Mouse (Mus musculus): Measurements from ENCODE around the gene Gm29797. TPM values are rescaled to one million over a fixed set of nuclear protein-coding genes. Genes with fewer than 3 reads are reported as not detected.

Gm29797 gene
- polyA plus RNA-seq (2015; fragmentation: Nextera tagmentation; extraction: Ambion mirVana), result not detected in 2 replicates

- H3K27ac ChIP-seq (ENCODE audit: low read length), result no peak within 1 kb of the TSS
- H3K27me3 ChIP-seq (replicated peaks; ENCODE audit: insufficient read depth, low read length), result no peaks in the 10 kb centered on the region
- H3K9me3 ChIP-seq (ENCODE audit: low read length), result no peaks in the 10 kb centered on the region
- no peaks in the 10 kb centered on the region; the same call in 1 of the 2 replicates for H3K4me1 ChIP-seq (ENCODE audit: insufficient read depth, low read depth, low read length)
- 61% methylated on average over 3 of the region's 3 CpGs for WGBS
- H3K4me2 ChIP-seq (replicated peaks; ENCODE audit: low read depth, low read length), result no peak within 1 kb of the TSS
- H3K9ac ChIP-seq (replicated peaks; ENCODE audit: low read depth), result no peak within 1 kb of the TSS
- H3K4me3 ChIP-seq (ENCODE audit: low read depth, low read length), result no peak within 1 kb of the TSS
- ATAC-seq (no peak), DNase-seq (ENCODE audit: low spot score) (no peak)
- TF ChIP-seq EP300 (IDR thresholded peaks at IDR 0.05) (no peak), CTCF (IDR thresholded peaks at IDR 0.05) (no peak)
- H3K36me3 ChIP-seq (ENCODE audit: insufficient read depth, low read length), result peaks cover 29% of the 10 kb centered on the region; the same call in 1 of the 2 replicates
Observed at GRCm38 (mm10) chr2:181656734-181657133, at the start of gene Gm29797. Gene Gm29797 (plus strand): TSS chr2:181657034.

GRCm38 (mm10) chr2:181618761-181619495 is 37.9 kb upstream of the Gm29797 start:
- TF ChIP-seq CTCF (IDR thresholded peaks at IDR 0.05) (no peak), EP300 (IDR thresholded peaks at IDR 0.05) (no peak)

GRCm38 (mm10) chr2:181623401-181623800 is 33.4 kb upstream of the Gm29797 start:
- H3K4me1 ChIP-seq (ENCODE audit: insufficient read depth, low read depth, low read length), result no peaks in the 10 kb centered on the region
- ATAC-seq (no peak), DNase-seq (ENCODE audit: low spot score) (peak; percentile 15)

More at GRCm38 (mm10) chr2:181618761-181619495, 37.9 kb upstream of the Gm29797 start:
- no peaks in the 10 kb centered on the region for H3K9me3 ChIP-seq (ENCODE audit: low read length)
- H3K36me3 ChIP-seq (ENCODE audit: insufficient read depth, low read length), result peaks cover 3% of the 10 kb centered on the region; the same call in 1 of the 2 replicates
- 88% methylated on average over 5 of the region's 5 CpGs for WGBS
- H3K27me3 ChIP-seq (replicated peaks; ENCODE audit: insufficient read depth, low read length), result no peaks in the 10 kb centered on the region
- ATAC-seq (no peak), DNase-seq (ENCODE audit: low spot score) (no peak)
- H3K4me2 ChIP-seq (replicated peaks; ENCODE audit: low read depth, low read length), result no peak overlapping the region
- H3K27ac ChIP-seq (ENCODE audit: low read length), result no peak overlapping the region
- H3K9ac ChIP-seq (replicated peaks; ENCODE audit: low read depth), result no peak overlapping the region
- H3K4me3 ChIP-seq (ENCODE audit: low read depth, low read length), result no peak overlapping the region
- H3K4me1 ChIP-seq (ENCODE audit: insufficient read depth, low read depth, low read length), result no peaks in the 10 kb centered on the region

GRCm38 (mm10) chr2:181628471-181628870 is 28.4 kb upstream of the Gm29797 start:
- Histone ChIP-seq H3K27ac (ENCODE audit: low read length) (no peak overlapping the region), H3K4me2 (replicated peaks; ENCODE audit: low read depth, low read length) (no peak overlapping the region), H3K4me3 (ENCODE audit: low read depth, low read length) (no peak overlapping the region), H3K27me3 (replicated peaks; ENCODE audit: insufficient read depth, low read length) (no peaks in the 10 kb centered on the region), H3K9me3 (ENCODE audit: low read length) (no peaks in the 10 kb centered on the region), H3K36me3 (ENCODE audit: insufficient read depth, low read length) (peaks cover 8% of the 10 kb centered on the region), H3K4me1 (ENCODE audit: insufficient read depth, low read depth, low read length) (no peaks in the 10 kb centered on the region), H3K9ac (replicated peaks; ENCODE audit: low read depth) (no peak overlapping the region)
- TF ChIP-seq EP300 (IDR thresholded peaks at IDR 0.05), result no peak
- no peak for TF ChIP-seq CTCF (IDR thresholded peaks at IDR 0.05)
- no peak for ATAC-seq
- DNase-seq (ENCODE audit: low spot score), result no peak

More at GRCm38 (mm10) chr2:181623401-181623800, 33.4 kb upstream of the Gm29797 start:
- H3K27me3 ChIP-seq (replicated peaks; ENCODE audit: insufficient read depth, low read length), result no peaks in the 10 kb centered on the region
- H3K9me3 ChIP-seq (ENCODE audit: low read length), result no peaks in the 10 kb centered on the region
- H3K27ac ChIP-seq (ENCODE audit: low read length), result no peak overlapping the region
- no peak for TF ChIP-seq EP300 (IDR thresholded peaks at IDR 0.05)
- peak; percentile 62 for TF ChIP-seq CTCF (IDR thresholded peaks at IDR 0.05)
- no peak overlapping the region for H3K9ac ChIP-seq (replicated peaks; ENCODE audit: low read depth)
- no peak overlapping the region for H3K4me2 ChIP-seq (replicated peaks; ENCODE audit: low read depth, low read length)
- no peak overlapping the region for H3K4me3 ChIP-seq (ENCODE audit: low read depth, low read length)
- H3K36me3 ChIP-seq (ENCODE audit: insufficient read depth, low read length), result no peaks in the 10 kb centered on the region; the same call in 1 of the 2 replicates

- 92% methylated on average over 6 of the region's 6 CpGs for WGBS
- TF ChIP-seq CTCF (IDR thresholded peaks at IDR 0.05), result no peak
- TF ChIP-seq EP300 (IDR thresholded peaks at IDR 0.05), result no peak
- ATAC-seq (no peak), DNase-seq (ENCODE audit: low spot score) (no peak)
- no peaks in the 10 kb centered on the region for H3K4me1 ChIP-seq (ENCODE audit: insufficient read depth, low read depth, low read length)
- no peaks in the 10 kb centered on the region for H3K9me3 ChIP-seq (ENCODE audit: low read length)
- H3K9ac ChIP-seq (replicated peaks; ENCODE audit: low read depth), result no peak overlapping the region
- H3K27me3 ChIP-seq (replicated peaks; ENCODE audit: insufficient read depth, low read length), result no peaks in the 10 kb centered on the region
- no peak overlapping the region for H3K4me3 ChIP-seq (ENCODE audit: low read depth, low read length)
- H3K36me3 ChIP-seq (ENCODE audit: insufficient read depth, low read length), result peaks cover 41% of the 10 kb centered on the region
- no peak overlapping the region for H3K4me2 ChIP-seq (replicated peaks; ENCODE audit: low read depth, low read length)
- H3K27ac ChIP-seq (ENCODE audit: low read length), result no peak overlapping the region
Observed at GRCm38 (mm10) chr2:181632624-181633023, 24.2 kb upstream of the Gm29797 start.

GRCm38 (mm10) chr2:181635865-181636264 is 21.0 kb upstream of the Gm29797 start:
- no peak overlapping the region for H3K4me2 ChIP-seq (replicated peaks; ENCODE audit: low read depth, low read length)
- ATAC-seq (no peak), DNase-seq (ENCODE audit: low spot score) (no peak)
- WGBS, result 88% methylated on average over 3 of the region's 3 CpGs
- H3K27me3 ChIP-seq (replicated peaks; ENCODE audit: insufficient read depth, low read length), result no peaks in the 10 kb centered on the region
- peaks cover 46% of the 10 kb centered on the region for H3K36me3 ChIP-seq (ENCODE audit: insufficient read depth, low read length)
- no peak overlapping the region for H3K4me3 ChIP-seq (ENCODE audit: low read depth, low read length)
- TF ChIP-seq CTCF (IDR thresholded peaks at IDR 0.05) (no peak), EP300 (IDR thresholded peaks at IDR 0.05) (no peak)
- H3K4me1 ChIP-seq (ENCODE audit: insufficient read depth, low read depth, low read length), result no peaks in the 10 kb centered on the region
- no peak overlapping the region for H3K27ac ChIP-seq (ENCODE audit: low read length)
- no peaks in the 10 kb centered on the region for H3K9me3 ChIP-seq (ENCODE audit: low read length)
- H3K9ac ChIP-seq (replicated peaks; ENCODE audit: low read depth), result no peak overlapping the region

Measured in lung, postnatal 0 days (tissue).